Mouse (Mus musculus): ENCODE measurements around the gene Baiap2l1.

The Baiap2l1 gene

GRCm38 (mm10) chr5:144258131-144258611 is 99.7 kb downstream of the Baiap2l1 start:
- DNase-seq (ENCODE audit: low spot score) = no peak

- DNase-seq (ENCODE audit: low spot score) = no peak
These were observed 100.3 kb downstream of the Baiap2l1 start for GRCm38 (mm10) chr5:144257451-144258110.

- no peak for DNase-seq (ENCODE audit: low spot score)
These were observed 101.0 kb downstream of the Baiap2l1 start for GRCm38 (mm10) chr5:144256888-144257287.

- DNase-seq (ENCODE audit: low spot score) = no peak
These were observed 101.4 kb downstream of the Baiap2l1 start for GRCm38 (mm10) chr5:144256541-144256870.

GRCm38 (mm10) chr5:144255632-144256540 is 102.0 kb downstream of the Baiap2l1 start:
- DNase-seq (ENCODE audit: low spot score) = peak; percentile 88

- DNase-seq (ENCODE audit: low spot score) = peak; percentile 95
These were observed 102.9 kb downstream of the Baiap2l1 start for GRCm38 (mm10) chr5:144254811-144255631.

- DNase-seq (ENCODE audit: low spot score) = peak; percentile 81
These were observed 103.6 kb downstream of the Baiap2l1 start for GRCm38 (mm10) chr5:144254122-144254810.

- no peak for DNase-seq (ENCODE audit: low spot score)
These were observed 104.7 kb downstream of the Baiap2l1 start for GRCm38 (mm10) chr5:144253212-144253611.

GRCm38 (mm10) chr5:144251876-144252577 is 105.9 kb downstream of the Baiap2l1 start:
- no peak for DNase-seq (ENCODE audit: low spot score)

GRCm38 (mm10) chr5:144249871-144250270 is 108.0 kb downstream of the Baiap2l1 start:
- no peak for DNase-seq (ENCODE audit: low spot score)

- DNase-seq (ENCODE audit: low spot score) = peak; percentile 22
These were observed 109.9 kb downstream of the Baiap2l1 start for GRCm38 (mm10) chr5:144247906-144248585.

GRCm38 (mm10) chr5:144247307-144247706 is 110.6 kb downstream of the Baiap2l1 start:
- no peak for DNase-seq (ENCODE audit: low spot score)

- DNase-seq (ENCODE audit: low spot score) = no peak
These were observed 111.2 kb downstream of the Baiap2l1 start for GRCm38 (mm10) chr5:144246669-144247068.

- DNase-seq (ENCODE audit: low spot score) = no peak
These were observed 112.3 kb downstream of the Baiap2l1 start for GRCm38 (mm10) chr5:144245592-144245991.

GRCm38 (mm10) chr5:144243901-144244487 is 113.9 kb downstream of the Baiap2l1 start, which contains the start of gene Bri3:
Gene Bri3, plus strand, starts transcription at chr5:144244437.
- DNase-seq (ENCODE audit: low spot score) = no peak

- no peak for DNase-seq (ENCODE audit: low spot score)
These were observed 118.9 kb downstream of the Baiap2l1 start for GRCm38 (mm10) chr5:144238969-144239368.

GRCm38 (mm10) chr5:144234714-144235113 is 123.2 kb downstream of the Baiap2l1 start:
- DNase-seq (ENCODE audit: low spot score) = no peak

- no peak for DNase-seq (ENCODE audit: low spot score)
These were observed 123.7 kb downstream of the Baiap2l1 start for GRCm38 (mm10) chr5:144234222-144234621.

- no peak for DNase-seq (ENCODE audit: low spot score)
These were observed 125.4 kb downstream of the Baiap2l1 start for GRCm38 (mm10) chr5:144232531-144232930.

GRCm38 (mm10) chr5:144231410-144231809 is 126.5 kb downstream of the Baiap2l1 start:
- no peak for DNase-seq (ENCODE audit: low spot score)

All from yolk sac, embryonic 10.5 days (tissue).